Mouse (Mus musculus): ENCODE measurements around the gene Cdk15.

DNA sequence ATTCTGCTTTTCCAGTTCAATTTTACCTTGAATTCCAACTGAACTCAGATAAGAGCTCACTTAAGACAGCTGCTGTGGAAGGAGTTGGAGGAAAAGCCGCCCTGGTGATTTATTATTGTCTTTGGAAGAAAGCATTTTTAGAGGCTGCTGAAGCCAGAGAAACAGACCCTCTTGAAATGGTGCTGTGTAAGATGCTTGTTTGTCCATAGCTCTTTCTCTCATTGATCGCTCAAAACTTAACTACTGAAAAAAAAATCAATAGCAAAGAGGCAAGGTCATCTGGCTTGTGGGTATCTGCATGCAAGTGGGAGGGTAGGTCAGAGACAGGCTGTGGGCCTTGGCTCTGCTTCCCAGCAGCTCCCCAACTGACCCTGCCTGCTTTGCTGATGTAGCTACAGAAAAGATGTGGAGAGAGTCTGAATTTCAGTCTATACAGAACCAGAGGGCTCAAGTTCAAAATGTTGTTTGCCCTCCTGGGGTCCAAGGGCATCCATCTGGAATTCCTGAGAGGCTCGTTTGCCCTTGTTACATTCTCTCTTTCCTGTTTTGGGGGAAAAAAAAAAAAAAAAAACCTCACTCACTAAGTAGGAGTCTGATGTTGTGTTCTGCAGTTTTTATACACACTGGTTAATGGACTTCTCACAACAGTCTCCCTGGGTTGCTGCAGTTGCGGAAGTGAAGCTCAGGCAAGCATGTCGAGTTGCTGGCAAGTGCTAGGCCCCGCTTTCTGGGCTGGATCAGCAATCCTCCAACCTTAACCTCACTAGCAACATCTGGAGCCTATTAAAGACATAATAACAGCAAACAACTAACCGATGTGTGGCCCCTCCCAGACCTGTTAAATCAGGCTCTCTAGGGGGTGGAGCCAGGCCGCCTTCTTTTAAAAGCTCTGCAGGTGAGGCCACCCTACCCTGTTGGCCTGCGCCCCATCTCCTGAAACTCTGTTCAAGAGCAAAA is 65.5 kb downstream of the Cdk15 start:
- TF ChIP-seq EP300 (IDR thresholded peaks at IDR 0.05; ENCODE audit: low read depth) (no peak), CTCF (IDR thresholded peaks at IDR 0.05; ENCODE audit: low read depth) (no peak)
